Mouse (Mus musculus): ENCODE measurements around the gene Pnpo. TPM values are rescaled to one million over a fixed set of nuclear protein-coding genes. Genes with fewer than 3 reads are reported as not detected.

Pnpo gene
- polyA plus RNA-seq, 1 experiment from 2014 or later = 145 TPM

- Histone ChIP-seq H3K4me1 (replicated peaks; ENCODE audit: control insufficient read depth, insufficient read depth, low read length) (peaks cover 3% of the 10 kb centered on the region), H3K9ac (ENCODE audit: low read depth, low read length) (no peak within 1 kb of the TSS), H3K27ac (ENCODE audit: low read depth, low read length) (no peak within 1 kb of the TSS), H3K4me3 (ENCODE audit: low read depth, low read length) (no peak within 1 kb of the TSS), H3K36me3 (ENCODE audit: control insufficient read depth, insufficient read depth) (no peaks in the 10 kb centered on the region), H3K27me3 (replicated peaks; ENCODE audit: control insufficient read depth, insufficient read depth, low read length) (0 out of 2 replicates have a peak, but pooled peaks cover 4% of the 10 kb centered on the region), H3K9me3 (ENCODE audit: control insufficient read depth) (no peaks in the 10 kb centered on the region), H3K4me2 (replicated peaks; ENCODE audit: low read depth) (no peak within 1 kb of the TSS)
- 80% methylated on average over 7 of the region's 7 CpGs for WGBS
- ATAC-seq = no peak
- TF ChIP-seq CTCF (IDR thresholded peaks at IDR 0.05; ENCODE audit: low read depth) = no peak
Measured at GRCm38 (mm10) chr11:96982859-96983258, 39.1 kb upstream of the Pnpo start, which contains the start of gene Sp2. Gene Sp2, minus strand, starts transcription at chr11:96982959.

- no peak for ATAC-seq
- TF ChIP-seq CTCF (IDR thresholded peaks at IDR 0.05; ENCODE audit: low read depth) = peak; percentile 97
- Histone ChIP-seq H3K27me3 (replicated peaks; ENCODE audit: control insufficient read depth, insufficient read depth, low read length) (0 out of 2 replicates have a peak, but pooled peaks cover 4% of the 10 kb centered on the region), H3K36me3 (ENCODE audit: control insufficient read depth, insufficient read depth) (no peaks in the 10 kb centered on the region), H3K27ac (ENCODE audit: low read depth, low read length) (no peak overlapping the region), H3K9ac (ENCODE audit: low read depth, low read length) (no peak overlapping the region), H3K4me1 (replicated peaks; ENCODE audit: control insufficient read depth, insufficient read depth, low read length) (peaks cover 3% of the 10 kb centered on the region; the same call in 1 of the 2 replicates), H3K9me3 (ENCODE audit: control insufficient read depth) (no peaks in the 10 kb centered on the region), H3K4me2 (replicated peaks; ENCODE audit: low read depth) (no peak overlapping the region), H3K4me3 (ENCODE audit: low read depth, low read length) (no peak overlapping the region)
- WGBS = 4% methylated on average over 7 of the region's 7 CpGs
Measured at GRCm38 (mm10) chr11:96982355-96982754, 38.6 kb upstream of the Pnpo start.

- ATAC-seq = no peak
- 65% methylated on average over 15 of the region's 15 CpGs for WGBS
- no peaks in the 10 kb centered on the region for H3K9me3 ChIP-seq (ENCODE audit: control insufficient read depth)
- no peak overlapping the region for H3K4me2 ChIP-seq (replicated peaks; ENCODE audit: low read depth)
- no peak overlapping the region for H3K27ac ChIP-seq (ENCODE audit: low read depth, low read length)
- no peak overlapping the region for H3K4me3 ChIP-seq (ENCODE audit: low read depth, low read length)
- 0 out of 2 replicates have a peak, but pooled peaks cover under 1% of the 10 kb centered on the region for H3K27me3 ChIP-seq (replicated peaks; ENCODE audit: control insufficient read depth, insufficient read depth, low read length)
- H3K9ac ChIP-seq (ENCODE audit: low read depth, low read length) = no peak overlapping the region
- no peaks in the 10 kb centered on the region for H3K36me3 ChIP-seq (ENCODE audit: control insufficient read depth, insufficient read depth)
- H3K4me1 ChIP-seq (replicated peaks; ENCODE audit: control insufficient read depth, insufficient read depth, low read length) = peaks cover 3% of the 10 kb centered on the region; the same call in 1 of the 2 replicates
- TF ChIP-seq CTCF (IDR thresholded peaks at IDR 0.05; ENCODE audit: low read depth) = no peak
Measured at GRCm38 (mm10) chr11:96981461-96981860, 37.7 kb upstream of the Pnpo start.

GRCm38 (mm10) chr11:96980021-96980420 lies 36.2 kb upstream of the Pnpo start:
- Histone ChIP-seq H3K4me2 (replicated peaks; ENCODE audit: low read depth) (no peak overlapping the region), H3K9ac (ENCODE audit: low read depth, low read length) (no peak overlapping the region), H3K27me3 (replicated peaks; ENCODE audit: control insufficient read depth, insufficient read depth, low read length) (no peaks in the 10 kb centered on the region), H3K4me3 (ENCODE audit: low read depth, low read length) (no peak overlapping the region), H3K9me3 (ENCODE audit: control insufficient read depth) (no peaks in the 10 kb centered on the region), H3K27ac (ENCODE audit: low read depth, low read length) (no peak overlapping the region), H3K36me3 (ENCODE audit: control insufficient read depth, insufficient read depth) (no peaks in the 10 kb centered on the region), H3K4me1 (replicated peaks; ENCODE audit: control insufficient read depth, insufficient read depth, low read length) (peaks cover 3% of the 10 kb centered on the region)
- TF ChIP-seq CTCF (IDR thresholded peaks at IDR 0.05; ENCODE audit: low read depth) = no peak
- WGBS = 86% methylated on average over 5 of the region's 5 CpGs
- no peak for ATAC-seq

DNA sequence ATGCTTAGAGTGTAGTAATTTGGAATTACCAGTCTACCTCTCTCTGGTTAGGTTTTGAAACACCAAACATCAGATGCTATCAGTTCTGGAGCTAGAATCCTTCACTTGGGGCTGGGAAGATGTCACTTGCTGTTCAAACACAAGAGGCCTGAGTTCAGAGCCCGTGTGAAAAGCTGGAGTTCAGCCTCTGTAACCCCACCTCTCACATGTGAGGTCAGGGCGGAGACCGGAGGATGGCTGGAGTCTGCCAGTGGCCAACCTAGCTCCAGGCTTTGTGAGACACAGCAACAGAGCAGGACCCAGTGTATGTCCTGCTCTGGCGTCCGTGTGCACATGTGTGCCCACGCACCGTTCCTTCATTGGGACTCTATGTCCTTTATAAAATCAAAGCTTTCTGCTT lies 35.5 kb upstream of the Pnpo start:
- Histone ChIP-seq H3K27ac (ENCODE audit: low read depth, low read length) (no peak overlapping the region), H3K4me1 (replicated peaks; ENCODE audit: control insufficient read depth, insufficient read depth, low read length) (peaks cover 3% of the 10 kb centered on the region), H3K4me3 (ENCODE audit: low read depth, low read length) (no peak overlapping the region), H3K9ac (ENCODE audit: low read depth, low read length) (no peak overlapping the region), H3K4me2 (replicated peaks; ENCODE audit: low read depth) (no peak overlapping the region), H3K27me3 (replicated peaks; ENCODE audit: control insufficient read depth, insufficient read depth, low read length) (no peaks in the 10 kb centered on the region), H3K36me3 (ENCODE audit: control insufficient read depth, insufficient read depth) (no peaks in the 10 kb centered on the region), H3K9me3 (ENCODE audit: control insufficient read depth) (no peaks in the 10 kb centered on the region)
- no peak for TF ChIP-seq CTCF (IDR thresholded peaks at IDR 0.05; ENCODE audit: low read depth)
- 83% methylated on average over 7 of the region's 7 CpGs for WGBS
- no peak for ATAC-seq

DNA sequence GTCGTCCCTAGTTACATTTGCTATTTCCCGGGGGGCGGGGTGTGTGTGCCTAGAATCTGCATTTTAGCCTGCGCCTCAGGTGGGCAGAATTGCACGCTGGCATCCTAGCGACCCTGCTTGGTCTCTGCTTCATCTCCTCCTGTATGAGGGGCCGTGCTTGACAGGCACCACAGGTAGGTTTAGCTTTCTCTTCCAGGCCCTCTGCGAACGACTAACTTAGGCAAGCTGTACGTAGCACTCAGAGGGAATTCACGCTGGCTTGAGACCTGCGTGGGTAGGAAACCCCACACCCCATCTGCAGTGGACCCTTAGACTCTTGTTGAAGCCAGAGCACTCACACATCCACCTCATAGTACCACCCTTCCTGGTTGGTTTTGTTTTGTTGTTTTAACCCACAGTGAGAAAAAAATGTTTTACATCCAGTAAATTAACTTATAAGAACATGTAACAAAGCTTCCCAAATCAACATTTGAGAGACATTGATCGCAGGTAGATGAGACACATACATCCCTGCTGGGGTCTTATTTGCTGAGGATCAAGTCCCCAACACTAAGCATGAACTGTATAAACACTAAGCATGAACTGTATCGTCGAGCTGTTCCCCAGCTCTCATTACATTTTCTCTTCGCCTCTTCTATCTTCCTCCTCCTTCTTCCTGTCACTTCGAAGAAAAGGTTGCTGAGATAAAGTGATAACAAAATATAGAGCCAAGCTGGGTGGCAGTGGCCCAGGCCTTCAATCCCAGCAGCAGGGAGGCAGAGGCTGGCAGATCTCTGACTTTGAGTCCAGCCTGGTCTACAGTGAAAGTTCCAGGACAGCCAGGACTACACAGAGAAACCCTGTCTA lies 34.8 kb upstream of the Pnpo start:
- peak overlapping the region; percentile 82 for H3K27ac ChIP-seq (ENCODE audit: low read depth, low read length)
- no peaks in the 10 kb centered on the region for H3K36me3 ChIP-seq (ENCODE audit: control insufficient read depth, insufficient read depth)
- peaks cover 3% of the 10 kb centered on the region for H3K4me1 ChIP-seq (replicated peaks; ENCODE audit: control insufficient read depth, insufficient read depth, low read length)
- no peak for TF ChIP-seq CTCF (IDR thresholded peaks at IDR 0.05; ENCODE audit: low read depth)
- peak overlapping the region; percentile 91 for H3K4me2 ChIP-seq (replicated peaks; ENCODE audit: low read depth)
- H3K27me3 ChIP-seq (replicated peaks; ENCODE audit: control insufficient read depth, insufficient read depth, low read length) = no peaks in the 10 kb centered on the region
- peak overlapping the region; percentile 73 for H3K4me3 ChIP-seq (ENCODE audit: low read depth, low read length)
- no peak for ATAC-seq
- H3K9ac ChIP-seq (ENCODE audit: low read depth, low read length) = peak overlapping the region; percentile 65
- 22% methylated on average over 17 of the region's 17 CpGs for WGBS
- H3K9me3 ChIP-seq (ENCODE audit: control insufficient read depth) = no peaks in the 10 kb centered on the region

Measured in intestine, postnatal 0 days (tissue).